Mouse (Mus musculus) heart, postnatal 4 days (tissue): ENCODE measurements around the gene Esp23. TPM values are rescaled to one million over a fixed set of nuclear protein-coding genes. Genes with fewer than 3 reads are reported as not detected.
"Not testable (repeated sequence)": the region's sequence is repeated elsewhere in the genome, so short reads cannot be mapped to it uniquely, and the experiment has no call there.

Experiments
- DNase-seq: peaks from one replicate; pipeline ENCODE4 v3.0.0; 2021
- total RNA-seq, 2 experiments: library from RNA; stranded (reverse); gene quantifications; 2 replicates each; pipeline ENCODE4 v1.2.3; 2021

Esp23 gene
- total RNA-seq = not detected

- no peak for DNase-seq
Observed at GRCm38 (mm10) chr17:39076937-39077336, at the start of gene Esp23. TSS of gene Esp23 (minus strand) at chr17:39077037.

- not testable (repeated sequence) for DNase-seq
Observed at GRCm38 (mm10) chr17:39107126-39107525, 30.3 kb upstream of the Esp23 start.

- DNase-seq = no peak
Observed at GRCm38 (mm10) chr17:39095034-39095433, 18.2 kb upstream of the Esp23 start, which contains the start of gene Esp22. TSS of gene Esp22 (plus strand) at chr17:39095334.

- DNase-seq = no peak
Observed at GRCm38 (mm10) chr17:39063641-39064040, 13.2 kb downstream of the Esp23 start.

- DNase-seq = no peak
Observed at GRCm38 (mm10) chr17:39043241-39043640, 33.6 kb downstream of the Esp23 start, which contains the start of gene Gm21903. TSS of gene Gm21903 (minus strand) at chr17:39043341.

- DNase-seq = not testable (repeated sequence)
Observed at GRCm38 (mm10) chr17:39036395-39036794, 40.4 kb downstream of the Esp23 start, which contains the start of gene Esp24. TSS of gene Esp24 (plus strand) at chr17:39036695.

Other genes starting within 250 kb of the Esp23 start
- gene Esp24, start 40.3 kb downstream of the Esp23 start, total RNA-seq = not detected
- not detected for gene Gm21903, start 33.7 kb downstream of the Esp23 start, total RNA-seq
- gene Esp22, start 18.3 kb upstream of the Esp23 start, total RNA-seq = not detected